Mouse (Mus musculus): ENCODE measurements at regions not wholly inside any gene's neighbourhood (a gene's known extent, or its start where the extent isn't known, plus 50 kb on each side); places are given as distances from the start of the nearest gene placed in this dataset.

DNA sequence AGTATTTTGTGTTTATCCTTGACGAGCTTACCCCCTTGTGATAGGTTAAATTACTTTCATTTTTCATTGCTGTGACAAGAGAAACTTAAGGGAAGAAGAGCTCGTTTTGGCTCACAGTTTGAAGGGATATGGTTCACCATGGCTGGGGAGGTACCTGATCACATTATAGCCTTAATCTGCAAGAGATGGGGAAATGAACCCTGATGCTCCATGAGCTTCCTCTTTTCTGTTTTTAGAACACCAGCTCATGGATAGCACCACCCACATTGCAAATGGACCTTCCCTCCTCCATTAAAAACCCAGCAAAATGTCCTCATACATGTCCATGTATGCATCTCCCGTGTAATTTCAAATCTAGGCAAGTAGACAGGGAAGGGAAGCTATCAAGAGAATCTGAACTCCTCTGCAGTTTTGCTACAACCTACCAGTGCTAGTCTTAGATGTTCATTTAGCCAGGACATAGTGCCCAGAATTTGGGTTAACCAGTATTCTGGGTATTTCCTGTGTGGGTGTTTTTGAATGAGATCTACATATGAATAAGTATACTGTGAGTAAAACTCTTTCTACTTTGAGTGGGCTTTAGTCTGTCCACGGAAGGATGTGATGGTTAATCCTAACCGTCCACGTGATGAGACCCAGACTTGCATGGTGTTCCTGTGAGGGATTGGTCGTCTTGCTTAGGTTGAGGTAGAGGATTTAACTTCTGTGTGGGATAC, 121.5 kb upstream of the 4930412O13Rik start:
- no peak for DNase-seq
- intact Hi-C loops (cut with DNase I), result no loop called here

DNA sequence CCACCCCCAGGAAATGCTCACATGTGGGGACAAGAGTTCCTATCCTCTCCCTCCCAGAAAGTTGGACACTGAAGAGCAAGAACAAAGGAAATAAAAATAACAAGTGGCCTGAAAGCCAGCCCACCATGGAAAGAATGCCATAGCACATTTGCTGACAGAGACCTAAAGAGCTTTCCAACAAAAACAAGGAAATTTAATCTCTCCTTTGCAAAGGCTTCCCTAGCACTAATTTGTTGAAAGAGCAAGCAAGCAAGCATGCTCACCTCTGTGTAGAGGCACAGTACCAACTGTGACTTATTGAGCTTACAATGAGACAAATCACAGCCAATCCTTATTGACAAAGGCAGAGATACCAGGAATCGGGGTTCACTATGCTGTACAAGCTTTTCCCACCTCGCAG, 100.9 kb upstream of the 4930412O13Rik start:
- no peak for DNase-seq
- intact Hi-C loops (cut with DNase I), result no loop called here

DNA sequence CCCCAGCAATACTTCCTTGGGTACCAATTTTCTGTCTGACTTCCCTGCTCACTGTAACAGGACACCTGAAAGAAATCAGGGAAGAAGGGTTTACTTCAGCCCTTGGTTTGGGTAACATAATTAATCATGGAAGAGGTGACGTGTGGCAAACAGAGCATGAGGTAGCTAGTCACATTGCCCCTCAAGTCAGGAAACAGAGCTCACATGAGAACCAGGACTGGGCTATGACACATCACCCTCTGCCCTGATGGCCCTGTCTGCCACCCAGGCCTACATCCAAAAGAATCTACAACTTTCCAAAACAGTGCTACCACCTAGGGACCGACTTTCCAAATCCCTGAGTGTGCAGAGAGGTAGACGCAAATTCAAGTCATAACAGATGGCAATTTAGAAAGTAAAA, 98.4 kb upstream of the 4930412O13Rik start:
- intact Hi-C loops (cut with DNase I), result no loop called here
- no peak for DNase-seq

DNA sequence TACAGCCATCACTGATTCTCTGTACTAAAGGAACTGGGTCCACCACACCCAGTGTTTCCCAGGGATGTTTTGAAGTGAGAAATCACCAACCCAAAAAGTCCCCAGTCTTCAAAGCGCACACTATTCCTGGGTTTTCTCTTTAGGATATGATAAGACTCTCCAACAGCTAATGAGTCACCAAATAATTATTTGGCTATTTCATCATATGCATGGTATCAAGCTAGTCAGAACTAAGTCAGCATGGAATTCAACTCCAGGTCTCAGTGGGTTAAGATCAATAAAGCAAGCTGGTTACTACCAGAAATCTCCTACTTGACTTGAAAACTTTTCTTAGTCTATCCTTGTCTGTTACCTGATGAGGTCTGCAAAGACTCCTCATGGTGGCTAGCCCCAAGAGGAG, 89.1 kb upstream of the 4930412O13Rik start:
- no peak for DNase-seq
- intact Hi-C loops (cut with DNase I), result no loop called here

DNA sequence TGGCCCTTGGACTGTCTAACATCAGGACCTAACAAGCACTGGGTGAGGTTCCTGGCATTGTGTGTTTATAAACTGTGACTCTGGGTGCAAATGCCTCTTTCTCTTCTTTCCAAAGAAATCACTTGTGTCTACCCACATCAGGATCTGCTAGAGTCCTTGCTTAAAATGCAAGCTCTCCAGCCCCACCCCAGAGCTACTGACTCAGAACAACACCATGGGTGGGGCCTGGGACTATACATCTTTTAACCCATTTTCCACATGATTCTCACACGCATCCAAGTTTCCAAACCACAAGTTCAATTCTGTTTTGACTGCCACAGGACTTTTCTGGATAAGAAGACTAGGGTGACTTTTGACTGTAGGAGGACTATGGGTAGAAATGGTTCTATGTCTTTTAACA, 88.7 kb upstream of the 4930412O13Rik start:
- no peak for DNase-seq
- intact Hi-C loops (cut with DNase I), result no loop called here

DNA sequence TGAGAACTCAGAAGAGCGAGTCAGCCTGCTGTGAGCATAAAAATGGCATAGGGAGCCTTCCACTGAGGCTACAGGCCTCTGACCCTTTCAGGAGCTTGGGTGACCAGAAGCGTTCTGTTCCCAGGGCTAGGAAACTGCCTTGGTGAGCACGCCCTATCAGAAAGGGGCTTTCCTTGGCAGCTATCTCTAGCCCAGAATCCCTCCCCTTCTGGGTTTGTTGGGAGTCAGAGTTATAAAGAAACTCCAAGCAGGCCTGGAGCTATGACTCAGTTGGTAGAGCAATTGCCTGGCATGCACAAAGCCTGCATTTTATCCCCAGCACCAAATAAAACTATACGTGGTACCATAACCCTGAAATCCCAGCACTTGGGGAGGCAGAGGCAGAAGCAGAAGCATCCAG, 85.7 kb upstream of the 4930412O13Rik start:
- no peak for DNase-seq
- intact Hi-C loops (cut with DNase I), result no loop called here

DNA sequence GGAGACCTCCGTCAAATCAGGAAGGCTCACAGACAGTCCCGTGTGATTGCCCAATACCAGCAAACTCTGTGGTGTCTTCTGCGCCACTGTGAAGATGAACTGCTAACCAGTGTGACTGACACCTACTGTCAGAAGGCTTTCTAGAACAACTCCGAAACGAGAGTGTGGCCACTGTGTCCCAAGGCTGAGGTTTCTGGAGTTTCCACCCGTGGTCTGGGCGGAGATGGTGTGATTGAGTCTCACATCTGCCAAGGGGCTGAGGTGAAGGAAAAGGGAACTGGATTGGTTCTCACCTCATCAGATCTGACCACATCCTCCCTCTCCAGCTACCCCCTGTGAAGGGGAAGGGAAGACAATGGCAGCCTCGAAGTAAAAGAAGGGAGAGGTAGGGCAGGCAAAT, 79.6 kb upstream of the 4930412O13Rik start:
- DNase-seq, result no peak
- intact Hi-C loops (cut with DNase I), result no loop called here

DNA sequence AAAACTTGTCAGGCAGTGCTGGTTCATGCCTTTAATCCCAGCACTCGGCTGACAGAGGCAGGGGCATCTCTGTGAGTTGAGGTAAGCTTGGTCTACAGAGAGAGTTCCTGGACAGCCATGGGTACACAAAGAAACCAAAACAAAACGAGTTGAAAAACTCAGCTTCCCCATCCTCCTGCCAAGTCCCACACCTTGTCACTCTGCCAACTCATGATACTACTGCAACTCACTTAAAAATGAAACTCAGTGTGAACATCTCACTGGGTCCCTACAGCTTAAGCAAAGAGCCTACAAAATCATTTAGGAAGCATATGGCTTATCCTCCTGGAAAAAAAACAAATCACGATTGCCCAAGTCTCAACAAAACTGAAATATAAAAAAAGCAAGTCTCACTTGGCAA, 76.7 kb upstream of the 4930412O13Rik start:
- intact Hi-C loops (cut with DNase I), result no loop called here
- no peak for DNase-seq

DNA sequence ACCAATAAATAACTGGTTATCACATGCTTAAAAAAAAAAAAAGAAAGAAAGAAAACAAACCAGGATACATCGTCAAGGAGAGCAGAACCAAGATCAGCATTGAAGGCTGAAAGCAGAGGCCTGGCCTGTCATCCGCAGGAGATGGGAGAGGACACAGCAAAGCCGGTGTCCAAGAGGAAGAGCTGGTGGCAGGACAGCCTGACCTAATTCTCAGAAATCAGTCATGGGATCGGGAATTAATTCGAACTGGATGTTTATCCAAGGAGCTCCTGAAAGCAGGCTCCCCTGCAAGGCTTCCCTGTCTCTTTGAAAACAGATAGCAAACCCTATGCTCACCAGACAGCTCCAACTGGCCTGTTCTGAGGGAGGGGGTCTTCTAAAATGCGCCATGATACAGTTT, 75.5 kb upstream of the 4930412O13Rik start:
- intact Hi-C loops (cut with DNase I), result no loop called here
- DNase-seq, result no peak
